Mouse (Mus musculus) hindbrain, embryonic 16.5 days (tissue): Measurements from ENCODE around the gene Nudcd3. TPM values are rescaled to one million over a fixed set of nuclear protein-coding genes. Genes with fewer than 3 reads are reported as not detected.

ENCODE experiments used
- ATAC-seq: fragments of 200-750 bp; cut with Nextera tagmentation; 2 replicates; pipeline ENCODE4 v1.8.0; 2017; ENCODE audit warnings: moderate TSS enrichment, moderate library complexity
- H3K27ac ChIP-seq: fragments of 300-500 bp; sonication (generic); 2 replicates; pipeline ENCODE4 v1.5.1; 2014; ENCODE audit warnings: low read depth, mild to moderate bottlenecking, control low read depth, low read length, moderate library complexity
- H3K27me3 ChIP-seq: fragments of 300-500 bp; sonication (generic); replicated peaks from 2 replicates; pipeline ENCODE4 v1.6.1; 2014; ENCODE audit warnings: low read length; ENCODE audit not compliant: control insufficient read depth, insufficient read depth
- H3K36me3 ChIP-seq: fragments of 300-500 bp; sonication (generic); 2 replicates; pipeline ENCODE4 v1.6.1; 2014; ENCODE audit warnings: mild to moderate bottlenecking, low read length, moderate library complexity, mixed read lengths; ENCODE audit not compliant: control insufficient read depth, insufficient read depth
- H3K4me1 ChIP-seq: fragments of 300-500 bp; sonication (generic); 2 replicates; pipeline ENCODE4 v1.6.1; 2014; ENCODE audit warnings: low read depth, low read length; ENCODE audit not compliant: control insufficient read depth, insufficient read depth
- H3K4me2 ChIP-seq: fragments of 300-500 bp; sonication (generic); 2 replicates; pipeline ENCODE4 v1.6.1; 2014; ENCODE audit warnings: mild to moderate bottlenecking, low read length, control low read depth, moderate library complexity
- H3K4me3 ChIP-seq: fragments of 300-500 bp; sonication (generic); 2 replicates; pipeline ENCODE4 v1.5.1; 2014; ENCODE audit warnings: mild to moderate bottlenecking, low read length, control low read depth, moderate library complexity
- H3K9ac ChIP-seq: fragments of 300-500 bp; sonication (generic); 2 replicates; pipeline ENCODE4 v1.6.1; 2014; ENCODE audit warnings: low read depth, mild to moderate bottlenecking, control low read depth, low read length, moderate library complexity
- H3K9me3 ChIP-seq: fragments of 300-500 bp; sonication (generic); 2 replicates; pipeline ENCODE4 v1.6.1; 2014; ENCODE audit warnings: mild to moderate bottlenecking, low read length, moderate library complexity; ENCODE audit not compliant: control insufficient read depth
- WGBS: fragments of 180-500 bp; shearing (Covaris S2); extraction: QIAGEN DNeasy Blood & Tissue Kit; methylation state at CpG from one replicate; pipeline ENCODE4 v1.1.7; 2014; 5-methylcytosine and 5-hydroxymethylcytosine counted together
- polyA plus RNA-seq: library from polyadenylated mRNA; unstranded; fragments of >200 nt; fragmentation: Nextera tagmentation; extraction: Ambion mirVana; gene quantifications from 2 replicates; pipeline ENCODE4 v1.2.1, GENCODE M21; 2015

Nudcd3 gene
- 71.5 and 71.9 TPM in 2 replicates for polyA plus RNA-seq

GRCm38 (mm10) chr11:6200087-6200569 is at the start of gene Nudcd3:
Nudcd3 (minus strand) TSS chr11:6200415.
- Histone ChIP-seq H3K9me3 (no peaks in the 10 kb centered on the region), H3K9ac (peak within 1 kb of the TSS; percentile 83), H3K27me3 (no peaks in the 10 kb centered on the region), H3K4me2 (peak within 1 kb of the TSS; percentile 79), H3K27ac (peak within 1 kb of the TSS; percentile 97), H3K36me3 (no peaks in the 10 kb centered on the region), H3K4me1 (peaks cover 18% of the 10 kb centered on the region), H3K4me3 (peak within 1 kb of the TSS; percentile 75)
- 0% methylated on average over 39 of the region's 39 CpGs for WGBS
- ATAC-seq = peak; percentile 97

- H3K9ac ChIP-seq = no peak overlapping the region
- 43% methylated on average over 18 of the region's 19 CpGs for WGBS
- no peaks in the 10 kb centered on the region for H3K27me3 ChIP-seq
- H3K36me3 ChIP-seq = no peaks in the 10 kb centered on the region
- H3K4me3 ChIP-seq = no peak overlapping the region
- H3K9me3 ChIP-seq = no peaks in the 10 kb centered on the region
- no peak overlapping the region for H3K27ac ChIP-seq
- no peak for ATAC-seq
- H3K4me1 ChIP-seq = no peaks in the 10 kb centered on the region
- H3K4me2 ChIP-seq = no peak overlapping the region
Observed at GRCm38 (mm10) chr11:6244707-6245106, 44.5 kb upstream of the Nudcd3 start.

GRCm38 (mm10) chr11:6233025-6233424 is 32.8 kb upstream of the Nudcd3 start:
- ATAC-seq = no peak

GRCm38 (mm10) chr11:6230012-6230411 is 29.8 kb upstream of the Nudcd3 start, which contains the start of gene Npc1l1:
Npc1l1 (minus strand) TSS chr11:6230143.
- no peaks in the 10 kb centered on the region for H3K27me3 ChIP-seq
- no peak within 1 kb of the TSS for H3K4me3 ChIP-seq
- H3K4me1 ChIP-seq = no peaks in the 10 kb centered on the region
- WGBS = 90% methylated on average over 7 of the region's 7 CpGs
- H3K4me2 ChIP-seq = no peak within 1 kb of the TSS
- no peak within 1 kb of the TSS for H3K9ac ChIP-seq
- ATAC-seq = no peak
- no peak within 1 kb of the TSS for H3K27ac ChIP-seq
- no peaks in the 10 kb centered on the region for H3K36me3 ChIP-seq
- no peaks in the 10 kb centered on the region for H3K9me3 ChIP-seq

More at GRCm38 (mm10) chr11:6233025-6233424, 32.8 kb upstream of the Nudcd3 start:
- no peak overlapping the region for H3K4me2 ChIP-seq
- H3K9ac ChIP-seq = no peak overlapping the region
- no peaks in the 10 kb centered on the region; the same call in 1 of the 2 replicates for H3K9me3 ChIP-seq
- no peaks in the 10 kb centered on the region for H3K4me1 ChIP-seq
- 83% methylated on average over 4 of the region's 4 CpGs for WGBS
- H3K27ac ChIP-seq = no peak overlapping the region
- H3K4me3 ChIP-seq = no peak overlapping the region
- no peaks in the 10 kb centered on the region for H3K36me3 ChIP-seq
- no peaks in the 10 kb centered on the region for H3K27me3 ChIP-seq

GRCm38 (mm10) chr11:6224541-6225229 is 24.5 kb upstream of the Nudcd3 start:
- no peak for ATAC-seq
- WGBS = 84% methylated on average over 14 of the region's 14 CpGs
- H3K9ac ChIP-seq = no peak overlapping the region

GRCm38 (mm10) chr11:6222187-6222586 is 22.0 kb upstream of the Nudcd3 start:
- Histone ChIP-seq H3K36me3 (no peaks in the 10 kb centered on the region), H3K9ac (no peak overlapping the region), H3K4me2 (no peak overlapping the region), H3K27me3 (no peaks in the 10 kb centered on the region), H3K9me3 (no peaks in the 10 kb centered on the region), H3K4me3 (no peak overlapping the region), H3K27ac (no peak overlapping the region), H3K4me1 (no peaks in the 10 kb centered on the region)
- no peak for ATAC-seq
- 95% methylated on average over 10 of the region's 10 CpGs for WGBS

More at GRCm38 (mm10) chr11:6224541-6225229, 24.5 kb upstream of the Nudcd3 start:
- Histone ChIP-seq H3K9me3 (no peaks in the 10 kb centered on the region), H3K4me2 (no peak overlapping the region), H3K4me3 (no peak overlapping the region), H3K27me3 (no peaks in the 10 kb centered on the region), H3K4me1 (no peaks in the 10 kb centered on the region), H3K27ac (no peak overlapping the region), H3K36me3 (no peaks in the 10 kb centered on the region)

- Histone ChIP-seq H3K9ac (no peak overlapping the region), H3K4me3 (no peak overlapping the region), H3K4me2 (no peak overlapping the region), H3K4me1 (no peaks in the 10 kb centered on the region), H3K36me3 (no peaks in the 10 kb centered on the region), H3K9me3 (no peaks in the 10 kb centered on the region), H3K27ac (no peak overlapping the region), H3K27me3 (no peaks in the 10 kb centered on the region)
- 62% methylated on average over 6 of the region's 6 CpGs for WGBS
- no peak for ATAC-seq
Observed at GRCm38 (mm10) chr11:6219967-6220366, 19.8 kb upstream of the Nudcd3 start.

GRCm38 (mm10) chr11:6218189-6218896 is 18.1 kb upstream of the Nudcd3 start:
- no peaks in the 10 kb centered on the region for H3K27me3 ChIP-seq
- H3K9me3 ChIP-seq = no peaks in the 10 kb centered on the region
- ATAC-seq = no peak
- no peaks in the 10 kb centered on the region for H3K4me1 ChIP-seq
- no peaks in the 10 kb centered on the region for H3K36me3 ChIP-seq
- no peak overlapping the region for H3K9ac ChIP-seq
- WGBS = 82% methylated on average over 11 of the region's 11 CpGs
- H3K27ac ChIP-seq = no peak overlapping the region
- no peak overlapping the region for H3K4me2 ChIP-seq
- no peak overlapping the region for H3K4me3 ChIP-seq

GRCm38 (mm10) chr11:6216834-6217233 is 16.6 kb upstream of the Nudcd3 start:
- H3K36me3 ChIP-seq = no peaks in the 10 kb centered on the region
- no peak overlapping the region for H3K9ac ChIP-seq
- no peak for ATAC-seq
- no peak overlapping the region for H3K4me2 ChIP-seq
- H3K27ac ChIP-seq = no peak overlapping the region
- no peaks in the 10 kb centered on the region for H3K9me3 ChIP-seq
- H3K27me3 ChIP-seq = no peaks in the 10 kb centered on the region
- H3K4me3 ChIP-seq = no peak overlapping the region
- 53% methylated on average over 3 of the region's 3 CpGs for WGBS
- no peaks in the 10 kb centered on the region for H3K4me1 ChIP-seq
